Comparison of ENCODE assay signal across 8 mouse cellular contexts in genomic region chr8:105270101-105270915, GRCm38 (mm10). TPM values are rescaled to one million over a fixed set of nuclear protein-coding genes. Genes with fewer than 3 reads are reported as not detected.
DNase-seq lines count a peak whose midpoint lies in the region; ATAC-seq and TF ChIP-seq lines count a peak whose summit lies in the region.

No protein-coding gene starts in this region.

- no peaks in the 10 kb centered on the region for H3K36me3 ChIP-seq in embryonic facial prominence, embryonic 14.5 days (ENCODE audit: control insufficient read depth, insufficient read depth, low read length)
- no peaks in the 10 kb centered on the region for H3K36me3 ChIP-seq in intestine, embryonic 14.5 days (ENCODE audit: control insufficient read depth, insufficient read depth, low read length)

- peaks cover 19% of the 10 kb centered on the region; the same call in 1 of the 2 replicates for H3K4me1 ChIP-seq in embryonic facial prominence, embryonic 14.5 days (ENCODE audit: control insufficient read depth, insufficient read depth, low read length)
- peaks cover 22% of the 10 kb centered on the region for H3K4me1 ChIP-seq in intestine, embryonic 14.5 days (replicated peaks; ENCODE audit: control insufficient read depth, insufficient read depth, low read length)

- ATAC-seq in embryonic facial prominence, embryonic 14.5 days (ENCODE audit: low read depth) = no peak
- ATAC-seq in intestine, embryonic 14.5 days (replicated peaks; ENCODE audit: low FRiP score, low TSS enrichment, low read depth) = no peak
- ATAC-seq in megakaryocyte-erythroid progenitor cell, adult 5-6 weeks (replicated peaks; ENCODE audit: low FRiP score, low TSS enrichment, poor library complexity, severe bottlenecking) = no peak
- ATAC-seq in megakaryocyte progenitor cell, adult 5-6 weeks (replicated peaks; ENCODE audit: poor library complexity) = no peak

- H3K4me2 ChIP-seq in embryonic facial prominence, embryonic 14.5 days (ENCODE audit: low read depth, low read length) = peak overlapping the region; percentile 88
- peak overlapping the region; percentile 82 for H3K4me2 ChIP-seq in intestine, embryonic 14.5 days (ENCODE audit: low read length)

- intact Hi-C loops in left cerebral cortex, adult 2 months (cut with DNase I) = no loop called here
- intact Hi-C loops in left cerebral cortex, postnatal 14 days (cut with DNase I) = no loop called here

- peak overlapping the region; percentile 61 for H3K4me3 ChIP-seq in left cerebral cortex, adult 2 months
- H3K4me3 ChIP-seq in embryonic facial prominence, embryonic 14.5 days (ENCODE audit: low read depth, low read length) = peak overlapping the region; percentile 50
- peak overlapping the region; percentile 41 for H3K4me3 ChIP-seq in intestine, embryonic 14.5 days (ENCODE audit: low read depth, low read length)

- H3K9ac ChIP-seq in embryonic facial prominence, embryonic 14.5 days (ENCODE audit: low read depth, low read length) = peak overlapping the region; percentile 26
- no peak overlapping the region for H3K9ac ChIP-seq in intestine, embryonic 14.5 days (ENCODE audit: low read length)

- peak overlapping the region; percentile 92 for H3K27ac ChIP-seq in left cerebral cortex, adult 2 months
- H3K27ac ChIP-seq in embryonic facial prominence, embryonic 14.5 days (replicated peaks; ENCODE audit: low read depth, low read length) = no peak overlapping the region
- no peak overlapping the region for H3K27ac ChIP-seq in intestine, embryonic 14.5 days (ENCODE audit: low read depth)

- 4% methylated on average over 38 of the region's 39 CpGs for WGBS in embryonic facial prominence, embryonic 14.5 days
- 4% methylated on average over 39 of the region's 39 CpGs for WGBS in intestine, embryonic 14.5 days

- TF ChIP-seq CTCF in left cerebral cortex, adult 2 months (IDR thresholded peaks at IDR 0.05) = no peak

- no peak for DNase-seq in left cerebral cortex, adult 2 months (ENCODE audit: extremely low spot score in 1 of 2, low spot score in 2 of 2)
- no peak for DNase-seq in left cerebral cortex, postnatal 14 days (ENCODE audit: low spot score in 2 of 2)
- DNase-seq in embryonic facial prominence, embryonic 14.5 days (ENCODE audit: low spot score) = no peak
- peak; percentile 74 for DNase-seq in intestine, embryonic 14.5 days (ENCODE audit: low spot score)
- DNase-seq in natural killer cell, adult 2 months (ENCODE audit: low spot score in 2 of 2) = peak; percentile 48 to 55
- DNase-seq in frontal cortex, postnatal 14 days (ENCODE audit: low spot score in 2 of 2) = no peak

- peaks cover 98% of the 10 kb centered on the region for H3K27me3 ChIP-seq in embryonic facial prominence, embryonic 14.5 days (replicated peaks; ENCODE audit: control insufficient read depth, insufficient read depth, low read length)
- peaks cover 93% of the 10 kb centered on the region for H3K27me3 ChIP-seq in intestine, embryonic 14.5 days (replicated peaks; ENCODE audit: control insufficient read depth, insufficient read depth, low read length)

- 0 out of 2 replicates have a peak, but pooled peaks cover 4% of the 10 kb centered on the region for H3K9me3 ChIP-seq in embryonic facial prominence, embryonic 14.5 days (ENCODE audit: control insufficient read depth, low read length)
- H3K9me3 ChIP-seq in intestine, embryonic 14.5 days (ENCODE audit: control insufficient read depth, low read length) = no peaks in the 10 kb centered on the region

RNA-seq across cellular contexts. Expression of gene Hsf4, which starts 0.7 kb away (rescaled TPM):
- total RNA-seq in left cerebral cortex, adult 2 months (2021) = 10 to 100 TPM; 17.2 to 17.5 TPM
- 1 to 10 TPM; 1.5 to 2.3 TPM for total RNA-seq in left cerebral cortex, postnatal 14 days (2021)
- polyA plus RNA-seq in embryonic facial prominence, embryonic 14.5 days (2014; fragmentation: Nextera tagmentation; extraction: Ambion mirVana) = 0.38 and 0.49 TPM in 2 replicates
- polyA plus RNA-seq in intestine, embryonic 14.5 days (2014; fragmentation: Nextera tagmentation; extraction: Ambion mirVana) = 0.35 TPM in 1 of 2 replicates, not detected in the other
- not detected in 2 replicates for total RNA-seq in megakaryocyte-erythroid progenitor cell, adult 5-6 weeks (2014; fragmentation: Nextera tagmentation)
- not detected in 2 replicates for total RNA-seq in megakaryocyte-erythroid progenitor cell, adult 5-6 weeks (2017)
- total RNA-seq in megakaryocyte progenitor cell, adult 5-6 weeks (2015) = not detected in 2 replicates
- total RNA-seq in megakaryocyte progenitor cell, adult 5-6 weeks (2017) = not detected in 2 replicates

RNA-seq across cellular contexts. Expression of gene Nol3, which starts 5.6 kb away (rescaled TPM):
- total RNA-seq in left cerebral cortex, adult 2 months (2021) = 10 to 100 TPM in 1 of 2 experiments, 1 to 10 TPM in 1; 8.9 to 10.4 TPM
- total RNA-seq in left cerebral cortex, postnatal 14 days (2021) = 1 to 10 TPM; 4.5 to 5.1 TPM
- polyA plus RNA-seq in embryonic facial prominence, embryonic 14.5 days (2014; fragmentation: Nextera tagmentation; extraction: Ambion mirVana) = 5.3 and 5.4 TPM in 2 replicates
- polyA plus RNA-seq in intestine, embryonic 14.5 days (2014; fragmentation: Nextera tagmentation; extraction: Ambion mirVana) = 1.3 and 1.4 TPM in 2 replicates
- 0.49 TPM in 1 of 2 replicates, not detected in the other for total RNA-seq in megakaryocyte-erythroid progenitor cell, adult 5-6 weeks (2014; fragmentation: Nextera tagmentation)
- total RNA-seq in megakaryocyte-erythroid progenitor cell, adult 5-6 weeks (2017) = 0.04 TPM in 1 of 2 replicates, not detected in the other
- total RNA-seq in megakaryocyte progenitor cell, adult 5-6 weeks (2015) = not detected in 2 replicates
- total RNA-seq in megakaryocyte progenitor cell, adult 5-6 weeks (2017) = 0.04 TPM in 1 of 2 replicates, not detected in the other

RNA-seq across cellular contexts. Expression of gene Fbxl8, which starts 5.9 kb away (rescaled TPM):
- total RNA-seq in left cerebral cortex, adult 2 months (2021) = 1 to 10 TPM in 1 of 2 experiments, under 1 TPM in 1; 1.00 to 1.1 TPM
- total RNA-seq in left cerebral cortex, postnatal 14 days (2021) = under 1 TPM; 0.80 to 0.83 TPM
- polyA plus RNA-seq in embryonic facial prominence, embryonic 14.5 days (2014; fragmentation: Nextera tagmentation; extraction: Ambion mirVana) = 2.9 and 3.2 TPM in 2 replicates
- polyA plus RNA-seq in intestine, embryonic 14.5 days (2014; fragmentation: Nextera tagmentation; extraction: Ambion mirVana) = 4.5 and 4.9 TPM in 2 replicates
- 2.4 and 2.7 TPM in 2 replicates for total RNA-seq in megakaryocyte-erythroid progenitor cell, adult 5-6 weeks (2014; fragmentation: Nextera tagmentation)
- 1.7 and 1.9 TPM in 2 replicates for total RNA-seq in megakaryocyte-erythroid progenitor cell, adult 5-6 weeks (2017)
- 2.3 and 3.2 TPM in 2 replicates for total RNA-seq in megakaryocyte progenitor cell, adult 5-6 weeks (2015)
- 1.2 and 2.3 TPM in 2 replicates for total RNA-seq in megakaryocyte progenitor cell, adult 5-6 weeks (2017)

RNA-seq across cellular contexts. Expression of gene Tradd, which starts 5.9 kb away (rescaled TPM):
- 1 to 10 TPM; 8.0 TPM for total RNA-seq in left cerebral cortex, adult 2 months (2021)
- total RNA-seq in left cerebral cortex, postnatal 14 days (2021) = 1 to 10 TPM; 6.7 to 7.9 TPM
- 21.1 and 23.3 TPM in 2 replicates for polyA plus RNA-seq in embryonic facial prominence, embryonic 14.5 days (2014; fragmentation: Nextera tagmentation; extraction: Ambion mirVana)
- 26.2 and 26.8 TPM in 2 replicates for polyA plus RNA-seq in intestine, embryonic 14.5 days (2014; fragmentation: Nextera tagmentation; extraction: Ambion mirVana)
- 10.1 and 18.1 TPM in 2 replicates for total RNA-seq in megakaryocyte-erythroid progenitor cell, adult 5-6 weeks (2014; fragmentation: Nextera tagmentation)
- 14.0 and 15.0 TPM in 2 replicates for total RNA-seq in megakaryocyte-erythroid progenitor cell, adult 5-6 weeks (2017)
- 7.0 and 8.7 TPM in 2 replicates for total RNA-seq in megakaryocyte progenitor cell, adult 5-6 weeks (2015)
- 14.2 and 15.4 TPM in 2 replicates for total RNA-seq in megakaryocyte progenitor cell, adult 5-6 weeks (2017)

RNA-seq across cellular contexts. Expression of gene B3gnt9, which starts 15.4 kb away (rescaled TPM):
- total RNA-seq in left cerebral cortex, adult 2 months (2021) = 1 to 10 TPM; 2.1 to 2.8 TPM
- total RNA-seq in left cerebral cortex, postnatal 14 days (2021) = 1 to 10 TPM; 2.6 to 4.8 TPM
- polyA plus RNA-seq in embryonic facial prominence, embryonic 14.5 days (2014; fragmentation: Nextera tagmentation; extraction: Ambion mirVana) = 37.0 and 42.8 TPM in 2 replicates
- polyA plus RNA-seq in intestine, embryonic 14.5 days (2014; fragmentation: Nextera tagmentation; extraction: Ambion mirVana) = 19.1 and 20.3 TPM in 2 replicates
- total RNA-seq in megakaryocyte-erythroid progenitor cell, adult 5-6 weeks (2014; fragmentation: Nextera tagmentation) = 1.4 and 2.6 TPM in 2 replicates
- 0.23 TPM in 1 of 2 replicates, not detected in the other for total RNA-seq in megakaryocyte-erythroid progenitor cell, adult 5-6 weeks (2017)
- total RNA-seq in megakaryocyte progenitor cell, adult 5-6 weeks (2015) = 0.22 and 0.27 TPM in 2 replicates
- 0.17 and 0.37 TPM in 2 replicates for total RNA-seq in megakaryocyte progenitor cell, adult 5-6 weeks (2017)

Comparison
In these comparisons a context has a peak if more than half of its experiments do, and no peak if none do; other contexts are left out.
1. RNA of gene Hsf4, which starts 0.7 kb away (total RNA-seq): 17.2 to 17.5 TPM in left cerebral cortex, adult 2 months; 1.5 to 2.3 TPM in left cerebral cortex, postnatal 14 days, not detected in megakaryocyte-erythroid progenitor cell, adult 5-6 weeks and not detected in megakaryocyte progenitor cell, adult 5-6 weeks; every median in the first group is over 4 times any median in the second.
2. DNase-seq: peak in intestine, embryonic 14.5 days (single experiment) and natural killer cell, adult 2 months (2 of 2); none in left cerebral cortex, adult 2 months (0 of 2), left cerebral cortex, postnatal 14 days (0 of 2), embryonic facial prominence, embryonic 14.5 days (single experiment) and frontal cortex, postnatal 14 days (0 of 2).
3. Peak in every context shown above with its lines, with median percentiles within 50 percentile points of each other: H3K4me3 ChIP-seq.